Mouse (Mus musculus) embryo, embryonic 11 days (tissue): Measurements from ENCODE around the gene Capn11.

Experiments
- DNase-seq: peaks from one replicate; pipeline ENCODE4 v3.0.0-alpha.2; 2015

The Capn11 gene

DNA sequence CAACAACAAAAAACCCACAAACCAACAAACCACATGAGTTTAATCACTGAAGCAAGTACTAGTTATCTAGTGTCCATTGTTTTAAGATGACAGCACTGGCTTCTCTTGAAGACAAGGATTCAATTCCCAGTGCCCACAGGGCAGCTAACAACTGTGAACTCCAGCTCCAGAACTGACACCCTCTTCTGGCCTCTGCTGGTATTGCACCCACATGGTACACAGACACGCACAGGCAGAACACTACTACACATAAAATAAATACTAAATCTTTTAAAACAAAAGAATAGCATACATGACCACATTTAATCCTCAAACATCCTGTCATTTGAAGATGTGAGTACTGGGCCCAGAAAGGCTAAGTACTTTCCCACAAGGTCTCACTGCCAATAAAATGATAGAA, 22.5 kb upstream of the Capn11 start:
- no peak for DNase-seq

DNA sequence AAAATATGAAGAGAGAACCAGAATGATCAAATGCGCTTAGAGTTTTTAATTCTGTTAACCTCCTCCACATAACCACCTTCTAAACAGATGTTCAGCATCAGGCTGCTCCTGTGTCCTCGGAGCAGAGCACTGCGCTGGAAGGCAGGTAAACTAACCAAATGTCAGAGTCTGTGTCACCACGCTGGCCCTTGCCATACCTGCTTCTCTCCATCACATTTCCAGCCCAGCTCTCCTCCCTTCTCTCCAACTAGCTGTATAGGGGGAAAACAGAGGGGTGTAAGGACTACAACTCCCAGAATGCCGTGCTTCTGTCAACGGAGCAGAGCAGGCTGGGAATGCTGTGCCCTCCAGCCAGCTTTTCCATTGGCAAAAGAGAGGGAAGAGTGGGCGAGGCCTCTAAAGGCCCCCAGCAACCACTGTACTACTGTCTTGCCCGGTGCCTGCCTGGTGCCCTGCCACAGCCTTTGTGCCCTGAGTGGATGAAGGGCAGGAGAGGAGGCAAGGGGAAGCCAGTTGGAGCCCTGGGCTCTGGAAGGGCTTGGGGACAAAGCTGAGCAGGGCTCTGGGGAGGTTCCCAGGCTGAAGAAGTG, 21.4 kb upstream of the Capn11 start:
- DNase-seq, result peak; percentile 74

DNA sequence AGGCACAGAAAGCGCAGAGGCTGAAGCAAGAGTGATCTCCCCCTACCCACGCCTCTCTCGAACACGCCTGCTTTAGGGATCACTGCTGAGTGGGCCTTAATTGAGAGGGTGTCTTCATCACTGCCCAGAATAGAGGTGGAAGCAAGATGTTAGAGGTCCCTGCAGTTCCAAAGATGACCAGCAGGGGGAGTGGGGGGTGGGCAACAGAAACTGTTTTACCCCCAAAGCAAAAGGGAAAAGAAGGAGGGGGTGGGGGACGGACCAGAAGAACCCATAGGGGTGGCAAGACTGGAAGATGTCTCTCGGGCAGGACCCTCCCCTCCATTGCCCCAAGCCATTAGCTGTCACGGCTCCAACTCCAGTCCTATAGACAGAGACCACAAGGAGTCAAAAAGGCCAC, 19.0 kb upstream of the Capn11 start:
- DNase-seq, result peak; percentile 61

DNA sequence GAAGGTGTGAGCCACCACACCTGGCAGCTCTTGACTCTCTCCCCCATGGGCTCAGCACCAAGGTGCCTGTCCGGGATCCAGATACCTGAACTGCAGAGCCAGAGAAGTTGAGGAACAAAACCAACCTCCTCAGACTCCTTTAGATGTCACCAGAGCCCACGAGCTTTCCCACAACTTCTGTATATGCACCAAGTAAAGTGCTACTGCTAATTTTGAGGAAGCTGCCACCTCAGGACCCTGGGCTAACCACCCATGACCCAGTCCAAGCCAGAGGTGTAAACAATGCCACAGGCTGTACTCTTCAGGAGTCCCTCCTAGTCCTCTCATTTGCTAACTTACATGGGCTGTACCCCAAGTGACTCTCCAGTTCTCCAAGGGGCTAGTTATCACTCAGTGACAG, 13.5 kb upstream of the Capn11 start:
- no peak for DNase-seq

DNA sequence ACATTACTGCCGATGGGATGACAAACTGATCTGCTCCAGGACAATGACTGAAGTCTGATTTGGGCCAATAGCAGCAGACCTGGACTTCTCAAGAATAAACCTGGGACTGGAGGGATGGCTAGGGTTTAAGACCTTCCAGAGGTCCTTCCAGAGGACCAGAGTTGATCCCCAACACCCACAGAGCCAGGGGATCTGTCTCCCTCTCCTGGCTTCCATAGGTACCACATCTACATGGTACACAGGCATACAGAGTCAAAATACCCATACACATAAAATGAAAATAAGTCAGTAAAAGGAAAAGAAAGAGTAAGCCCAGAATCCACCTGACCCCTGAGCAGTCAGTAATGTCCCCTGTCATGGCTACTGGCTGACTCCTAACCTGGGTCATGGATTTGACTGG, 12.7 kb upstream of the Capn11 start:
- no peak for DNase-seq

DNA sequence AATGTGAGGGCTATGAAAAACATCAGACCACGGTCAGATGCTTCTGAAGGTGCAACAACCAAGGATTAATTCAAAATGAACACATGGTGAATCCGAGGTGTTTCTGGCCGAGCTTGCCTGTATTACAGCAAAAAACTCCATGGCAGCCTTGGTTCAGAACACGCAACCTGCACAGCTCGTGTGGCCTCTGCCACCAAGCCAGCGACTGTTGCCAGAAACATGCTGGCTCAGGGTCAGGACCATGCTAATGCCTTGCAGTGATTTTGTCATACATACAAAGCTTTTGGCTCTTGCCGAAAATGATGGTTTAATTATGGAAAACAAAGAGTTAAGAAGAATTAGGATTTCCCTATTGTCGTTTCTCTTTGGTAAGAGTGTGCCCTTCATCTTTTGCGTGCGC, 8.9 kb upstream of the Capn11 start:
- no peak for DNase-seq

DNA sequence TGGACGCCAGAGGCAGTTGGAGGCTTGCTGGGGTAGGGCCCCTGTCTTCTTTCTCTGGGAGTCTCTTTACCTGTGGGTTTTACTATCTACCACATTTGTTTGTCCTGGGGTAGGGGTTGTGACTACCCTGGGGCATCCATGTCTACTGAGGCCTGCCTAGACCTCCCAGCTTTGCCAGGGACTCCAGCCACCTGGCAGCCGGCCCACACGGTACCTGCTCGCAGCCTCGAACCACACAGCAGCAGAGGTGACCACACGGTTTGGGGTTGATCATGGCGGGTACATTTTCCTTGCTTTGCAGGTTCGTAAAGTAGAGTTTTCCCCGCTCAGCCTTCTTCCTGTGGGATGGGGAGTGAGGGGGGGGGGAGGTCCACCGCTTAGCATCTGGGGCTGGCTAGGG, 8.4 kb upstream of the Capn11 start:
- no peak for DNase-seq

DNA sequence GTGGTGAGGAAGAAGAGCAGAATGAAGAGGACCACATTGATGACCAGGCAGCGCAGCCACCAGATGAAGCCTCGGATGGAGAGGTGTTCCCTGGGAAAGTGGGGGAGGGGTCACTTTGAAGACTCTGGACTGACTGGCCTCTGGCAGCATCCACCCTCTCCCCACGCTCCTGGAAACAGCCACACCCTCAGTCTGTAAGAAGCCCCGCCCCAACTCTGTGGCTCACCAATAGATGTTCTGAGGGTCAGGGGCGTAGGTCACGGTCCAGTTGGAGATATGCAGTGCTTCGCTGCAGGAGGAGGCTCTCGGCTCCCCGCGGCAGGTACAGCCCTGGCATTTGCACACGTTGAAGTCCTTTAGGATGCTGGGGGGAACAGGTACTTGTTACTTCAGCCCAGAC, 7.0 kb upstream of the Capn11 start:
- no peak for DNase-seq

DNA sequence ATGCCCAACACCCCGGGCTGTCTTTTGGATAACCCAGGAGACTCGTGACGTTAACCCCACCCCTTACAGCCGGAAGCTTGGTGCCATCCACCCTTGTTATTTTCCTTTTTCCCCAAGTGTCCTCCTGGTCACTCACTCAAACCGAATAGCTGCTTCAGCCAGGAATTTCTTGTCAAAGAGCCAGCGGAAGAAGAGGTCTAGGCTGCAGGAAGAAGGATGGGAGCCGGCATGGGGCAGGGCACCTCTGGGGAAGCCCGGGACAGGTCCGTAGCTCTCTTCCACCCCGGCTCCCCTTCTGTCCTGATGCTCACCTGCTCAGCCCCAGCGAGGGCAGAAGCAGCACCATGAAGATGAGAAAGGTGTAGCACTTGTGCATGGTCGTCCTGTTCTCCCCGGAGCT, 5.5 kb upstream of the Capn11 start:
- DNase-seq, result no peak

DNA sequence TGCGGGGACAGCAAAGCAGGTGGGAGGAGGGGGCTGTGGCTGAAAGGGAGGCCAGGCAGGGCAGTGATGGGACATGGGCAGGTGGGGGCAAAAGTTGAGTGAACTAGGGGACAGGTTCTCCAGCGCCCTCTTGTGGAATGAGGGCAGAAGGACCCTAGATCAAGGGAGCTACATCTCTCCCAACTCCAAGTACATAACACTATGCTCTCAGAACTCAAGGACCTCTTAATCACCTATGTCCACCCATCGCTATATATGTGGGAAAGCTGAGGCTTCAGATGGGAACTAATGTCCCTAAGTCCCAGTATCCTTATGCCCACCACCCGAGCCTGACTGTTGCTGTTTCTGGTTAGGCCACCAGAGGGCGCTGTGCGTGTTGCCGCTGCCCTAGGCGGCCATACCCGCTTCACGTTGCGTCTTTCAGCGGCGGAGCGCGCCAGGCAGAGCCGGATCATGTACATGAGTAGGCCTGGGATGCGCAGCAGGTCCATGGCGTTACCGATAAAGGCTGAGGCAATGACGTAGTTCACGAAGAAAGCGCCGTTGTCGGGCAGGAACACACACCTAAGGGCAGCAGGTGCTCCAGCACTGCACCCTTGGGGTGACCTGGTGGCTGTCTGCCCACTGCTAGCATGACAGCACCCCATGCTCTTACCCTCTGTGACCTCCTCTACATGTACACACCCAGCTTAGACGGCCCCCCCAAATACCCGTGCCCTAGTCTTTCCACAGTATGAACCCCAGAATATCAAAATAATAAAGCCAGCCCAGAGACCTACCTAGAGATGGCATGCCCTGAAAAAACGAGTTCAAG, 4.2 kb upstream of the Capn11 start:
- peak; percentile 82 for DNase-seq

DNA sequence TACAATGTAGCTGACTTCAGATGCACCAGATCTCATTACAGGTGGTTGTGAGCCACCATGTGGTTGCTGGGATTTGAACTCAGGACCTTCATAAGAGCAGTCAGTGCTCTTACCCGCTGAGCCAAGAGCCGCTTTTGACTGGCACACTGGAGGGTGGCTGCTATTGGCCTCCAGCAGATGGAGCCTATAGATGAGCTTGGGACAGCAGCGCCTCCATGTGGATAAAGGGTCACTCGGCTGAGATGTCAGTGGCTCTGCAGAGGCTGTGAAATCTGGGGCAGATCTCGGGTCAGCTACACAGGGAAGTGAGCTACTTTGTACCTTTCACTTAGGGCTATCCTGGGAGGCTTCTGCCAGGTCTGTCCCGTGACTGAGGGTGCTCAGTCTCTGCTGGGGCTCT, 3.3 kb downstream of the Capn11 start:
- peak; percentile 35 for DNase-seq

DNA sequence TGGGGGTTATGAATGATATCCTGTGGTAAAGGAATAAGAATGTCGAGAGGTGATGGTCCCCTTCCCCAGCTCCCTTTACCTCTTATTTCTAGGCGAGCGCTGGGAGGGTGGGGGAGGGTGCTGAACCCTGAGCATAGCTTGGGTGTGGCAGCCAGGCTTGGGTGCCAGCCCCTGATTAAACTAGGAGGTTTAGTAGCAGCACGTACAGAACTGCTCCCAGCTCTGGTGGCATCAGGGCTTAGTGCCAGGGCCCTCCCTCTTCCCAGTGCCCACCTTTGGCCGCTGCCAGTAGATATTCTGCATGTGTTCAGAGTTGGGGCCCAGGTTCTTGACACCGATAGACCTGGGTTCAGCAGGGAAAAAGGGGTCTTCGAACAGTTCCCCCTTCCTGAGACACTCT, 5.9 kb downstream of the Capn11 start:
- DNase-seq, result no peak

DNA sequence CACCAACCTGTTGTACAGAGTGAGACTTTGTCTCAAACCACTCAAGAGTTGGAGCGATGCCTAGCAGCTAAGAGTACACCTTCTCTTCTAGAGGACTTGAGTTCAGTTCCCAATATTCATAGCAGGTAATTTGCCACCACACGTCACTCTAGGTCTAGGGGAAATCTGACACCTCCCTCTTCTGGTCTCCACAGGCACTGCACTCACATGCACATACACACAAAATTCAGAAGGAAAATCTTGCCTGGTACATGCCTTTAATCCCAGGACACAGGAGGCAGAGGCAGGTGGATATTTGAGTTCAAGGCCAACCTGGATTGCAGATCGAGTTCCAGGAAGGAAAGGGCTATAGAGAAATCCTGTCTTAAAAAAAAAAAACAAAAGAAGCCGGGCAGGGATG, 14.9 kb downstream of the Capn11 start:
- DNase-seq, result no peak

DNA sequence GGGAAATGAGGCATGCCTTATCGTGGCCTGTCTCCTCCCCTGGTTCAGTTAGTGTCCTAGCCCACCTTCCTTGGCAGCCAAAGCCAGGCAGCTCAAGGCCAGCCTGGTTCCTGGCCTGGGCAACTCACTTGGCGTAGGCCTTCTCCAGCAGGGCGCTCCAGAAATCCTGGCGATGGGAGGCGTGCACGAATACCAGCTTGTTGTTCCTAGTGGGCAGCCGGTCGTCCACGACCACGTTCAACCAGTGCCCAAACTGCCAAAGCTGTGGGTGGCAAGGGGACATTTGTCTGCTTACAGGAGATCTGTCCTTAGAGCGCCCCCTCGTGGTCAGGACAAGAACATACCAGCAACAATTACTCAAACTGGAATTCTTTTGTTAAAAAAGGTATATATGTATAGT, 16.4 kb downstream of the Capn11 start:
- DNase-seq, result peak; percentile 78

DNA sequence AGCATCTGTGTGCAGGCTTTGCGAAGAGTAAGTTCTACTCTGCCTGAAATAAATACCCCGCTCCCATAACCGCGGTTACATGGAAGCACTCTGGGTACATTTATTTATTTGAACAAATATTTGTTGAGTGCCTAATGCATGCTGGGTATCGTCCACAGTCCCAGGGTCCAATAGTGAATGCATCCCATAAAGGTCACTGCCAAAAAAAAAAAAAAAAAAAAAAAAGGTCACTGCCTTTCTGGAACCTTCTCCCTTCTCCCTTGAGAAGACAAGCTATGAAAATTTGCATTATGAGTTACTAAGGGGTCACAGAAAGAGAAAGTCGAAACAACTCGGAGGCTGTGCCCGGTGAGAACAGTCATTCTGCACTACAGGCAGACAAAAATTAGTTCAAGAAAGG, 17.1 kb downstream of the Capn11 start:
- DNase-seq, result no peak

DNA sequence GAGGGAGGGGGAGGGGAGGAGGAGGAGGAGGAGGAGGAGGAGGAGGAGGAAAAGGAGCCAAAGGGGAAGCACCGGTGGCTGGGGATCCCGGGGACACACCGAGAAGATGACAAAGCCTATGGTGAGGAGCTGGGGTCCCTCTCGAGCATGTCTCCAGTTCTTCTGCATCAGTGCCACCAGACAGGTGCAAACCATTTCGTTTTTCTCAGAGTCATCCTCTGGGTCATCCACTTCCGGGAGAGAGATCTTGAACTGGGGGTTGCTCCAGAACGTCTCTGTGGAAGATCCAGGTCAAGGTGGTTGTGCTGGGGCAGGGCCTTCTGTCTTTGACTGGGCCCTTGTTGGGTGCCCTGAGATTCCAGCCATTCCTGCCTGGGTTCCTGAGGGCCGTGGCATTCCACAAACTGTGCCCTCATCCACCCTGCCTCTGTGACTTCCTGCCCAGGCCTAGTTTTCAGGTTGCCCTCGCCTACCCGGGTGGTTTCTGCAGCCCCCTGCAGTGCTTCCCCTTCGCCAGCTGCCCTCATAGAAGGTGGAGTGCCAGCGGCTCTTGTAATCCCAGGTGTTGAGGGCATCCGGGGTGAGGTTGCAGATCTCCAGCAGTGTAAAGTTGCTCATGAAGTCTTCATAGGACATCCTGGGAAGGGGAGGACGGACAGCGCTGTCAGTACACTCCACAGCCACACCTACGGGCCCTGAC, 20.4 kb downstream of the Capn11 start:
- DNase-seq, result no peak

DNA sequence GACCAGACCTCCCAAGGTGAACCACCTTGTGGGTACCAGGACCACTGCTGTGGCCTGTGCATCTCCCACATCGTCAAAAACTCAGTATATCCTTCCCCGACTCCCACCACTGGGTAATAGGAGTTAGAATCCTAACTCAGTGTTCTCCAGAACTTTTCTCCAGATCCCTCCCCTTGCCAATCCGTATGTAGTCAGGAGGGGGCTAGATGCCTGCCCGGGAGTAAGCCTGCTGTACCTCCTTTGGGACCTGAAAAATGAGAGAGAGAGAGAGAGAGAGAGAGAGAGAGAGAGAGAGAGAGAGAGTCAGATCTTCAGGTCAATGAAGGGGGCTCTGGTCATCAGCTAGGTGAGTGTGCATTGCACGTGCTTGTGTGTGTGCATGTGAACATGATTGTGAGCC, 25.1 kb downstream of the Capn11 start:
- DNase-seq, result no peak

DNA sequence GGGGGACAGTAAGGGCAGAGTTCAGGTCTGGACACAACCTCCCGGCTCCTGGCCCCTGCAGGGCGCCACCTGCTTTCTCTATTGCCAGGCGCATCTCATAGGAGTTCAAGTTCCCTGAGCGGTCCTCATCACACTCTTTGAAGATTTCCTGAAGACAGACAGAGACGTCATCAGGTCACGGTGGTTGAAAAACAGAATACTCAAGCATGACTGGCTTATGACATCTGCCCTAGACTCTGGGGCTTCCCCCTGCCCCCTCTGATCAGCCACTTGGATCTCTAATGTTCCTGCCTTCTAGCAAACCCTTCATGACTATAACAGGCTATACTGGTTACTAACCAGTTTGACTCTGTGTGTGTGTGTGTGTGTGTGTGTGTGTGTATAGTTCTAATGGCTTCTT, 27.2 kb downstream of the Capn11 start:
- no peak for DNase-seq

DNA sequence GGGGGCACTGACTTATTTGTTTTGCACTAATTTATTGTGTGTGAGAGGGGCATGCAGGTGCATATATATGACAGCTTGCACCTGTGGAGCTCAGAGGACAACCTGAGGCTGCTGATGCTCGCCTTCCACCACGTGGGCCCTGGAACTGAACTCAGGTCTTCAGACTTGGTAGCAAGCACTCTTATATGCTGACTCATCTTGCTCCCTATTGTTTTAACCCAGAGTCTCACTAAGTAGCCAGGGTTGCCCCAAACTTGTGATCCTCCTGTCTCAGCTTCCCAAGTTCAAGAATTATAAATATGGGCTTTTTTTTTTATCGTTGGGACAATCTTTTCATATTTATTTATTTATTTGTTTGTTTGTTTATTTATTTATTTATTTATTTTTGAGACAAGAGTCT, 28.1 kb downstream of the Capn11 start:
- no peak for DNase-seq

DNA sequence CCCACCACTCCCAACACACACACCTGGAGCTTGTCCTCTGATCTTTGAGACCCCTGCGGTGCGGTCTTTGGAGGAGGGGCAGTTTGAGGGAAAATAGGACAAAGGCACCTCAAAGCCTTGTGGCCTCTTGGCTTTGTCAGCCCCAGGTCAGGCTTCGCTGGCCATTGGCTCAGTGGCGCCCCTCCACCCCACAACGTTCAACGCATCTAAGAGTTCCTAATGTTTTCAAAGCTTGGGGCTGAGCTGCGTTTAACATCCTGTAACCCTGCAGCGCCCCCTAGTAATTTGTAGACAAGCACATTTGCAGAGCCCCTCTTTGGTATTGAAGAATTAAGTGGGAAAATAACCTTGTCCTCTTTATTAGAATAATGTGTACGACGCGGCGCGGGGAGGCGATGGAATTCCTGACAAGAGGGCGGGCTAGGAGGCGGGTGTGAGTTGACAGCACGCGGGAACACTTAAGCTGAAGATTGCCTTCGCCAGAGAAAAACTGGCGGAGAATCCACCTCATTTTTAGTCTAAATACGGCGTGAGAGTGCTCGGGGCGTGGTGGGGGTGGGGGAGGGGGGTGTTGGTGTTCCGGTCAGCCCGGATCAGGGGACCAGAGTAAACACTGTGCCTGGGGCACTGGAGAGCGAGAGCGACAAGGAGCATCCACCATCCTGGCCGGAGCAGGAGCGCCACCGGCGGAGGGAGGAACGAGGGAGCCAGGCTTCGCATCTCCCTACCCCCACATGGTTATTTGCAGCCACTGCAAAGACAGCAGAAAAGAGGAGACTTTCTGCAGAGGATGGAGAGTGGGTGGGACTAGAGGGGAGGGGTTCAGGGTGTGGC, 29.0 kb downstream of the Capn11 start:
- DNase-seq, result peak; percentile 90

DNA sequence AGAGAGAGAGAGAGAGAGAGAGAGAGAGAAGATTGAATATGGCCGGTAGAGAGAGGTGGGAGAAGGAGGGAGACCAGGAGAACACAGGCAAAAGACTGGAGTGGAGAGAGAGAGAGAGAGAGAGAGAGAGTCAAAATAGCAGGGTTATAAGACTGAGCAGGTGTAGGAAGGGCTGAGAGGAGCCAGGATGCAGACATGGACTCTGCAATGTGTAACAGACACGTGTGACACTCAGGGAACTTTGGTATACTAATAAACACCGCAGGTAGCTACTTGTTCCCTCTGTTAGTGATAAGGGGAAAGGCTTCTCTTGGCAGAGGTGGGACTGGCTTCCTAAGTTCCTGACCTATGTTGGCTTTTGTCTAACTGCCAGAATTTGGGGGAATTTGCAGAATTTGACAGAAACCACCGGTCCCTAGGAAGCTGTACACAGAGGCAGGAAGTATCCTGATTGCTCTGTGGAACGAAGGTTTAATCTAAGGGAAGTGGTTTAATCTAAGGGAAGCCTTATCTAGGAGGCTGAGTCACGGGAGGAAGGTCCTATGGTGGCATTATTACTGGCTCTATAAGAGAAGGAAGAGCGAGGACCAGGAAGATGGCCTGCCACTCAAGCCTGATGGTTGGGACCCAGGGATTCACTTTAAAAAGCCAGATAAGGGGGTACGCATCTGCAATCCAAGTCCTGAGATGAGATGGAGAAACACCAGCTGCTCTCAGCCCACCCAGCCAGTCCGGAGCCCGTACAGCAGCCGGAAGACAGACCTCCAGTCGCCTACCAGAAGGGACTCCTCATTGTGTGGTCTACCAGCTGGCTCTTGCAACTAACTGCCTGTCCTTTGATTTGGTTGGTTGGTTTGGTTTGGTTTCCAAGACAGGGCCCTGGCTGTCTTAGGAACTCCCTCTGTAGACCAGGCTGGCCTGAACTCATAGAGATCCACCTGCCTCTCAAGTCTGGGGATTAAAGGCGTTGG, 30.0 kb downstream of the Capn11 start:
- no peak for DNase-seq

DNA sequence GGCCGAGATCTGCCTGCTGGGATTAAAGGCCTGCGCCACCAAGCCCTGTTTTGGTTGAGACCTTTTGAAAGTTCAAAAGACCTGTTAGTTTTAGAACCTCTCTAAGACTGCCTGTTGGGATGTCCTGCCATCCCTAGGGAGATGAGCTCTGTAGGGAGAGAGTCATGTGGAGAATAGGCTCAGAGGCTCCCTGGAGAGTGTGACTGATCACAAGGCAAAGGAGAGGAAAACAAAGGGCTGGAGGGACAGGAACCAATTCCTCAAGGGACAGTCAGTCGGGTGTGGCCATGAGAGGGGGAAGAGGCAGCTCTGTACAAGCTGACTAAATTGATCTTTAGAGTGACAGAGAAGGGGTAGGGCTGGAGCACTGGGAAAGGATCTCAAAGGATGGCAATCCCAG, 31.0 kb downstream of the Capn11 start:
- DNase-seq, result no peak
